Mouse (Mus musculus) CD8-positive naive resting alpha-beta T cell, adult 2 months (primary cell): ENCODE measurements around the gene Aph1b.

Experiments used
- DNase-seq, 2 experiments: peaks; one replicate each; pipeline ENCODE4 v3.0.0; 2022; ENCODE audit warnings: low read depth in 2 of 2, low spot score in 2 of 2

The Aph1b gene

GRCm38 (mm10) chr9:66744531-66744930, 50.8 kb downstream of the Aph1b start:
- DNase-seq: no peak

DNA sequence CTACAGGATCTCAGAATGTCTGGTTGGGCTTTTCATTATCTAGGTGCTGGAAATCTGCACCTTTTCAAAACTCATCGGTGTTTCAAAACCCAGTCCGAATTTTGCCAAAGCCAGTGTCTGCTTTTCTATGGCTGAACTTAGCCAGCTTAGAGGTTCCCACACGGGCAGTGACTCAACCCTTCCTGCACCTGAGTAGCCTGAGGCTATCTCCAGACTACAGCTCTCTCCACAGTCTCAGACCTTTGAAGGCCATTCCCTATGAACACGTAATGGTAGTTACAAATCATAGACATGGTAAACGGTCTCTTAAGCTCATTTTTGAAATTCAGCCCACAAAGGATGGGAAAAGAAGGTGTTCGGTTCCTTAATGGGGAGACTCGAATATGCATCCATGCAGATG, 55.8 kb downstream of the Aph1b start:
- DNase-seq: no peak

DNA sequence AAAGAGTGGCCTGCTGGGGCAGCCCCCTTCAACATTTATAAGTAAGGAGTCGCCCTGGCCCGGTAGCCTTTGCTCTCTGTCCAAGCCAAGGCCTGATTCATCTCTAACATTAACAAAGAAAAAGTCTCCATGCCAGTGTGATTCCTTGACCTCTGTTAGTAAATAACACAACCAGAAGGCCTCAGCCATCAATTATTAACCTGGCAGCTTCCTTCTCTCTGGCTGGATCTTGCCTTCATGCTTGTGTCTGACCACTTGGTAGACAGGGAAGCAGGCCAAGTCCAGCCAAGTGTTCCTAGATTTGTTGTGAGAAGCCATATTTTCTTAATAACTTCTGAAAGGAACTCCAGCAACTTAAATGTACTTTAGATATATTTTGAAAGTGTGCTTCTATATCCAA, 58.7 kb downstream of the Aph1b start:
- no peak for DNase-seq

GRCm38 (mm10) chr9:66736016-66736415, 59.3 kb downstream of the Aph1b start:
- no peak for DNase-seq

DNA sequence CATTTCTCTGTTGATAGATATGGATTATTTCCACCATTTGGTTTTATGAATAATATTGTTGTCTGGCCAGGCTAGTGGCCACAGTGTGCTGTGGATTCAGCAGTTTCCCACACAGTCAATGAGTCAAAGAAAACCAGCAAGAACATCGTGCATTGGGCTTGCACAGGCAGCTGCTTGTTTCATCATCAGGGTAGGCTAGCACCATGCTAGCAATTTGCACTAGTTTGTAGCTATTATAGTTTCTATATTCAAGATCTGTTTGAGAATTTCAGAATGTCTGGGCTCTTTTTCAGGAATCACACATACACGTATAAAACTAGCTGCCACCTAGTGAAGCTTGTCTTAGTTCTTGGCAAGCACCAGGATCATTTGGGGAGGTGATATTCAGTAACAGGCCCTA, 60.2 kb downstream of the Aph1b start:
- DNase-seq: no peak

- no peak for DNase-seq
Measured at GRCm38 (mm10) chr9:66734568-66734967, 60.7 kb downstream of the Aph1b start.

DNA sequence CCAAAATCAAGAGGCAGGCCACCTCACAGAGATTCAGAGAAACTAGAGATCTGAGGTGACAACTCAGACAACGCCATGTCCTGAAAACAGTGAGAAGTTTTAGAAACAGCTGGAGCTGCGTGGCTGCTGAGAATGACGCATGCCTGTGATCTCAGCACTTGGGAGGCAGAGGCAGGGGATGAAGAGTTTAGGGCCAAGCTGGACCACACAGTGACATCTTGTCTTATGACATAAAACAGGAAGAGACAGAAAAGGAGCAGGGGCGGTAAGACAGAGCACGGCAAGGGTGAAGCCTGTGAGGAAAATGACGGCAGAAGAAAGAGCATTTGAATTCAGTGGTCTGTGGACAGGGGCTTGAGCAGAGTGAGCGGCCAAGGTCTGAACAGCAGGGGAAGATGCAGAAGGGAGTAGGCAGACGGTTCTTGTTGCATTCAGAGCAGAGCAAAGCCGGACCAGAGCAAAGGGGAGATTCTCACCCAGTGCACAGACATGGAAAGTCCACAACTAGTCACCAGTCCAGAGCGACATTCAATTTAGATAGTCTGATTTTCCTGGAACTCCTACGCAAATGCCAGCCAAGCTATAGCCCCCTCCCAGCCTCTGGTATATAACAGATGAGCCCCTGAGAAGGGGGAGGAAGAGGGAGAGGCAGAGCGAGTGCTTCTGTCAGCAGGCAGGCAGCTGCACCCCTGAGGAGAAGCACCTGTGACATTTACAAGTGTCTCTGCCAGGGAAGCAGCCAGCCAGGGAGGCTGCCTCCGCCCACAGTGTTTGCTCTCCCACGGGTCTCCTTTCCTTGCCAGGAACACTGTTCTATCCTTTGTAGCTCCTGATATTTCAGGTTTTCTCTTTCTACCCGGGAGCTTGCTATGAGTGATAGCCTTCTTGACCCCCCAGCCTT, 62.2 kb downstream of the Aph1b start:
- DNase-seq: no peak

GRCm38 (mm10) chr9:66731284-66731683, 64.0 kb downstream of the Aph1b start:
- no peak for DNase-seq

DNA sequence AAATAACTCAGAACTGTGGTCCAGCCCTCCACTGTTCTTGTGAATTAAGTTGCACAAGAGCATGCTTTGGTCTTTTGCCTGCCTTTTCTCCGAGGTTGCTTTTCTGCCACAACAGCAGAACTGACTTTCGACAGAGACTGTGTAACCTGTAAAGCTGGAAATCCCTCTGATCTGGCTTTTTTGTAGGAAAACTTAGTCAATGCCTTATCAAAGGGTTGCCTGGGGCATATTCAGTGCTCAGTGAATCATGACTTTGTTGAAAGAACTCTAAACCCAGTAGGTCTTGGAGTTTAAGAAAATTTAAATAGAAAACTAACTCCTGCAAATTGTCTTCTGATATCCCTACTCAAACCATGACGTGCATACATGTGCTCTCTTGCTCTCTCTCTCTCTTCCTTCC, 64.7 kb downstream of the Aph1b start:
- DNase-seq: no peak

DNA sequence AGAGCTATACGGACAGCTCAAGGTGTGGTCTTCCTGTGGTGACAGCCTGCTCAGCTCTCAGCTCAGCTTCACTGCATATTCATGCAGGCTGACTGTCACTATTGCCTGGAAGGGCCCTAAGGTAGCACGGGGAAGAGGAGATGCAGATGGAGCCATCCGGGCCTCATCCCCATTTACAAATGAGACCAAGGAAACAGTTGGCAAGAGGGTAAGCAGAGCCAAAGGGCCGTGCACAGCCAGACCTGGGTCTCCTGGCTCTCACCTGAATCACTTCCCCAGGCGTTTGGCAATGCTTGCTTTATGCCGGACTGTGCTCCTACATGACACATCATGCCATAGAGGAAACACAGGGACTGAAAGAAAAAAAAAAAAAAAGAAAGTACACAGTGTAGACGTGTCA, 68.0 kb downstream of the Aph1b start:
- DNase-seq: no peak

- no peak for DNase-seq
Measured at GRCm38 (mm10) chr9:66725591-66725990, 69.7 kb downstream of the Aph1b start.
